Mouse (Mus musculus): ENCODE measurements around the gene Sh3rf1. TPM values are rescaled to one million over a fixed set of nuclear protein-coding genes. Genes with fewer than 3 reads are reported as not detected.

The Sh3rf1 gene
- polyA plus RNA-seq, 1 experiment: 19.7 TPM

DNA sequence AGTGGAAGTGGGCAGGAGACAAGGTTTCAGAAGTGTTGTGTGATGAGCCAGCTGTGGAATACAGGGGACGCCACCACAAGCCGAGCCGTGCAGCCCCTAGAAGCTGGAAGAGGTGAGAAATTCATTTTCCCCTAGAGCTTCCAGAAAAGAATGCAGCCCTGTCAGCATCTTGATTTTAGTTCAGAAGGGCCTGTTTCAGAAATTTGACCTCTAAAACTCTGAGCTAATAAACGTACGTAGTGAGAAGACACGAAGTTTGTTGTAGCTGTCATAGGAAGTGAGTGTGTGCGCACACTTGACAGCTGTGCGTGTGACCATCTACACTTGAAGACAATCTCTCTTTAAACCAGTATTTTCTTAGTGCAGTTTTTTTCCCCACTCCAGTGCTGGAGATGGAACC, 44.0 kb downstream of the Sh3rf1 start:
- no peak for TF ChIP-seq CTCF (IDR thresholded peaks at IDR 0.05; ENCODE audit: insufficient read depth, low read length)
- no peak for TF ChIP-seq POLR2A (IDR thresholded peaks at IDR 0.05; ENCODE audit: borderline replicate concordance, extremely low read depth, low read depth, low read length)
- H3K4me1 ChIP-seq (ENCODE audit: control insufficient read depth, insufficient read depth, low read length): peaks cover 4% of the 10 kb centered on the region

DNA sequence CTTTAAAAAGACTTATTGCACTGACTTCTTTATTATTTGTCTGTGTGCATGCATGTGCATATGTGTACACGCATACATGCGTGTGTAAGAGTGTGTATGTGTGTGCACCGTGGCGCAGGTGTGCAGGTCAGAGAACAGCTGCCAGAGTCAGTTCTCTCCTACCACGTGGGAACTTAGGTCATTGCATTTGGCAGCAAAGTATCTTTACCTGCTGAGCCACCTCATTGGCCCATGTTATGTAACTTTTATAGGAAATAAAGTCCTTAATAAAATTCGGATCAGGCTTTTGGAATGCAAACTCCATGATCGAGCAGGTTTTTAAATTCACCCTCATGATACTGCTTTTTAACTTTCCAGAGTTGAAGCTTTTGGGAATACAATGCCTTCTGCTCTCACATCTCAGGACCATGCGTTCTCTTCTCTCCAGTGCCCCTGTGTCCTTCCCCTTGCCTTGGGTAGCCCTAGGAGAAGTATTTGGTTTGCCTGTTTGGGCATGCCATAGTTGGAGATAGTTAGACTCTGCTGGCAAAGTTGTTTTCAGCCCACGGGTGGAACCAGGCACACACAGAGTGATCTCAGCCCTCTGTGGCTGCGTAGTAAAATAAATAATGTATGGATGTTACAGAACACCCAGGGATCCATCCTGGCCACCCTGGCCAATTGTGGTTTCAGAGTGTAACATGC, 44.7 kb downstream of the Sh3rf1 start:
- 75% methylated on average over 10 of the region's 10 CpGs for whole genome bisulfite sequencing
- TF ChIP-seq CTCF (IDR thresholded peaks at IDR 0.05; ENCODE audit: insufficient read depth, low read length): no peak
- TF ChIP-seq POLR2A (IDR thresholded peaks at IDR 0.05; ENCODE audit: borderline replicate concordance, extremely low read depth, low read depth, low read length): no peak
- H3K4me1 ChIP-seq (ENCODE audit: control insufficient read depth, insufficient read depth, low read length): peaks cover 6% of the 10 kb centered on the region
- H3K4me3 ChIP-seq (replicated peaks; ENCODE audit: extremely low read depth, low read depth, low read length): no peak overlapping the region
- DNase-seq: no peak

More for the DNA sequence above, 44.0 kb downstream of the Sh3rf1 start:
- H3K4me3 ChIP-seq (replicated peaks; ENCODE audit: extremely low read depth, low read depth, low read length): no peak overlapping the region
- 56% methylated on average over 8 of the region's 8 CpGs for WGBS
- DNase-seq: no peak

DNA sequence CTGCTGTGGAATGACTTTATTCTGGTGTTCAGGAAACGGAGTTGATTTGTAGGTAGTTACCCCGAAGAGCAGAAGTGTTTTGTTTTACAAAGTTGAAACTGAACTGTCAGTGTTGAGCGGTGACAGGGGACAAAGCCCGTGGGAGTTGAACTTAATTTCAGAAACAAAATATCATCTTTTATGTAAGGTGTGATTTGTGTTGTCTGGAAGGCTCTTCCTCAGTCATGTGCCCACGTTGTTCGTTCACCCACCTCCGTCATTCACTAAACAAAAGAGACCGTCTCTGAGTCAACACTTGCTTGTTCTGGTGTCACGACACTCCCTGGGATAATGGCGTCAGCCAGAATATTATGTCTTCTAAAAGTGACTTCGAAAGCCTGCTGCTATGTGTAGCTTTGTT, 46.3 kb downstream of the Sh3rf1 start:
- 68% methylated on average over 11 of the region's 11 CpGs for WGBS
- H3K4me1 ChIP-seq (ENCODE audit: control insufficient read depth, insufficient read depth, low read length): peaks cover 13% of the 10 kb centered on the region
- no peak for TF ChIP-seq CTCF (IDR thresholded peaks at IDR 0.05; ENCODE audit: insufficient read depth, low read length)
- no peak for TF ChIP-seq POLR2A (IDR thresholded peaks at IDR 0.05; ENCODE audit: borderline replicate concordance, extremely low read depth, low read depth, low read length)

DNA sequence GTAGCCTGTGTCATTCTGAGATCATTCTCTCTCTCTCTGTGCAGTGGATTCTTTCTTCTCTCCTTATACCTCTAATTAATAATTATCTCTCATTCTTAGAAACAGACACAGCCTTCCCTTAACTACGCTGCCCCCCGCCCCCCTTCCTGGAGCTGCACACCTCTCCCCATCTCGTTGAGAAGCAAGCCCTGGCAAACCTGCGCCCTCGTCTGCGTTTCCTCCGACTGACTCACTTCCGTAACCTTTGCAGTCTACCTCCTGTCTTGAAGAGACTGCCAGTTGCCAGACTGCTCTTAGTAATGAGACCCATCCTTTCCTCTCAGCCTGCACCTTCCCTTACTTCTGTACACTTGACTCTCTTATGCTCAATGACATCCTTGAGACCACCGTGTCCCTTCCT, 46.9 kb downstream of the Sh3rf1 start:
- no peak overlapping the region for H3K4me3 ChIP-seq (replicated peaks; ENCODE audit: extremely low read depth, low read depth, low read length)
- H3K4me1 ChIP-seq (ENCODE audit: control insufficient read depth, insufficient read depth, low read length): peaks cover 17% of the 10 kb centered on the region
- no peak for TF ChIP-seq CTCF (IDR thresholded peaks at IDR 0.05; ENCODE audit: insufficient read depth, low read length)
- TF ChIP-seq POLR2A (IDR thresholded peaks at IDR 0.05; ENCODE audit: borderline replicate concordance, extremely low read depth, low read depth, low read length): no peak
- 69% methylated on average over 9 of the region's 9 CpGs for WGBS
- DNase-seq: no peak

More for the DNA sequence above, 46.3 kb downstream of the Sh3rf1 start:
- no peak for DNase-seq
- no peak overlapping the region for H3K4me3 ChIP-seq (replicated peaks; ENCODE audit: extremely low read depth, low read depth, low read length)

DNA sequence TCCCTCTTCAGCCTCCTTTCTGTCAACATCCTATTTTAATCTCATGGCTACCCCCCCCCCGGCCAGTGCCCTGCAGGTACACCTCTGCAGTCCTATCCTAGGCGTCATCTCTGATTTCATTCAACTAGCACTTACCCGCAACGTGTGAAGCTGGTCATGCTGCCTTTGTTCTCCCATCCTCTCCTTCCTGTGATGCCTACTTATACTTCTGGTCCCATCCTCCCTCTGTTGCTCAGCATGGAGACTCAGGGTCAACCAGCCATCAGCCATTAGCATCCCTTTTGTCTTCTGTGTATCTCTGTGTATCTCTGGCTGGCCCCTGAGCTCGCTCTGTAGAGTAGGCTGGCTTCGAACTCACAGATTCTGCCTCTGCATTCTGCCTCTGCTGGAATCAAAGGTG, 47.3 kb downstream of the Sh3rf1 start:
- peaks cover 17% of the 10 kb centered on the region for H3K4me1 ChIP-seq (ENCODE audit: control insufficient read depth, insufficient read depth, low read length)
- no peak for DNase-seq
- TF ChIP-seq CTCF (IDR thresholded peaks at IDR 0.05; ENCODE audit: insufficient read depth, low read length): no peak
- TF ChIP-seq POLR2A (IDR thresholded peaks at IDR 0.05; ENCODE audit: borderline replicate concordance, extremely low read depth, low read depth, low read length): no peak
- no peak overlapping the region for H3K4me3 ChIP-seq (replicated peaks; ENCODE audit: extremely low read depth, low read depth, low read length)
- WGBS: 80% methylated on average over 5 of the region's 6 CpGs

DNA sequence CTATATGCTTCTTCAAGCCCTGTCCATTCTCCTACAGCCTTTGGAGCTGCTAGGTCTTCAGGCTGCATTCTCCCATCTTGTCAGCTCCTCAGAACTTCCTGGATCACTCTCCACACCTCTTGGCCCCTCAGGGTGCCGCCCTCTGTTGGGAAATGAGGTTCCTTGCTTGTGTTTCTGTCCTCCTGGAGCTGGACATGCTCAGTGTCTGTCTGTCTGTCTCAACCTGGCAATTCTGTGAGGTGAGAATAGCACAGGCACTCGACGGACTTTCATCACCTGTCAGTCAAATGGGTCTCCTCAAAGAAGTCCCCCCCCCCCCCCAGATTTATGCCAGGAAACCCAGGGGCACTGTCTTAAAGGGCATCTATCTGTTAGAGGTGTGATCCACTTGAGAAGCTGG, 49.2 kb downstream of the Sh3rf1 start:
- WGBS: 76% methylated on average over 3 of the region's 3 CpGs
- no peak for DNase-seq
- no peak overlapping the region for H3K4me3 ChIP-seq (replicated peaks; ENCODE audit: extremely low read depth, low read depth, low read length)
- H3K4me1 ChIP-seq (ENCODE audit: control insufficient read depth, insufficient read depth, low read length): peaks cover 25% of the 10 kb centered on the region
- TF ChIP-seq CTCF (IDR thresholded peaks at IDR 0.05; ENCODE audit: insufficient read depth, low read length) (no peak), POLR2A (IDR thresholded peaks at IDR 0.05; ENCODE audit: borderline replicate concordance, extremely low read depth, low read depth, low read length) (no peak)

DNA sequence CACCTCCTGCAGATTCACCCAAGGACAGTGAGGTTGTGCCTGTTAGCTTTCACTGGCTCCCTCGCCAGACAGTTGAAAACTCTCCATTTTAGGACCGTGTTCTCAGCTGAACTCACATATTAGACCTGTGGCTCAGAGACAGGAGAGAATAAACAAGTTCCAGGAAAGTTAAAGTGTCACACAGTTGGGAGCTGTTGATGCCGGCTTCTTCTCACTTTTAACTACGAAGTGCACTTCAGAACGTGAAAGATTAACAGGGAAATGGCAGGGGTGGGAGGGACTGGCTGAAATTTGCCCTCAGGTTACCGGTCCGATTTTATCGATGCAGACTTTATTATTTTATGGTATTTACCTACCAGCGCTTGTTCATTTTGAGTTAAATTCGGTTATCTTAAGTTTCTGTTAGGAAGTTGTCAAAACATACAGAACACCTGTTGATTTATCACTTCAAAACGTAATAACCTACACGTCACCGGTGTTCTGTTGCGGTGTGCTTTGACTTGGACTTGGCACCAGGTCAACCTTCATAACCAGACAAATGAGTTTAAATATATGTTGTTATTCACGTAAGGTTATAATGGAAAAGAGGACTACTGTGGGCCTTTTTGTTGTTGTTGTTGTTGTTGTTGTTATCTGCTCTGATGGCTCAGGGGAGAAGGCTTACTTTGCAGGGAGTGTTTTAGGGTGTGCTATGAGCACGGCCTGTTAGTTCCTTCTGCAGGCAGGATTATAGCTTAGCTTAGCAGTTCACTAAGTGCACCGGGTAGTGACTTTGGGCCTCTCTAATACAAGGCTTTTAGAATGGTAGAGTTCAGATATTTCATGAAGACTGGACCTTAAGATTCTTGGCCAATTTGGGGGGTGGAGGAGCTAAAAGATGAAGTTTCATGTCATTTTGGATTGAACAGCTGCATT, 49.9 kb downstream of the Sh3rf1 start:
- H3K4me1 ChIP-seq (ENCODE audit: control insufficient read depth, insufficient read depth, low read length): peaks cover 27% of the 10 kb centered on the region
- DNase-seq: no peak
- 64% methylated on average over 17 of the region's 17 CpGs for WGBS

DNA sequence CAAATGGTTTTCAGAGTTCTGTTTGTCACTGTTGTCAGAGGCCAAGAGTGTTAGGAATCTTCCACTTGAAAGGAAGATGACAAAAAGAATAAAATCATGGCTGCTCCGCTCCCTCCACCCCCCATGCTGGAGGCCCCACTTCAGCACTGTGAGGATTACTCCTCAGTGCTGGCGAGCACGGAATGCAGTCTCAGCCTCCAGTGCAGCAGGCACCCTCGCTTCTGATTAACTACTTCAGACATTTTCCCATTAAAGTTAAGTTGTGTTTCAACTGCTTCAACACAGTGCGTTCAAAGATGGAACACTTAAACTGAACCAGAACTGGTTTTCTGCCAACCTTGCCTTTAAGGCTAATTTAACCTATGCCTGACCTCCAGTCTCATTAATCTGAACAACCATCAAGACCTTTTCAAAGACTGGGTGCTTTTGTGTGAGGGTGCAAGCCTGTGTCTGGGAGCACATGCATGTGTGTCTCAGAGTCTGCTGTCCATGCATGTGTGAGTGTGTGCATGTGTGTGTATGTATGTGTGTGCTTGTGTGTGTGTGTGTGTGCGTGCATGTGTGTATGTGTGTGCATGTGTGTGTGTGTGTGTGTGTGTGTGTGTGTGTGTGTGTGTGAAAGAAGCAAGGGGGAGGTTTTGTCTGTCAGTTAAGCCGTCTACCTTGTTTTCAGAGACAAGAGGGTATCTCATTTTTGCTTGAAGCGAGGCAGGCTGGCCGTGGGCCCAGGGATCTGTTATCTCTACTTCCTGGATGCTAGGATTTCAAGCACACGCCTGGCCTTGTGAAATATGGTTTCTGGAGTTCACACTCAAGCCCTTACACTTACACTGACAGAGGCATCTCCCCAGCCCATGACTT, 51.2 kb downstream of the Sh3rf1 start:
- DNase-seq: no peak
- TF ChIP-seq CTCF (IDR thresholded peaks at IDR 0.05; ENCODE audit: insufficient read depth, low read length): no peak
- no peak for TF ChIP-seq POLR2A (IDR thresholded peaks at IDR 0.05; ENCODE audit: borderline replicate concordance, extremely low read depth, low read depth, low read length)
- Histone ChIP-seq H3K4me1 (ENCODE audit: control insufficient read depth, insufficient read depth, low read length) (peaks cover 35% of the 10 kb centered on the region), H3K4me3 (replicated peaks; ENCODE audit: extremely low read depth, low read depth, low read length) (no peak overlapping the region)
- 38% methylated on average over 10 of the region's 10 CpGs for WGBS

More for the DNA sequence above, 49.9 kb downstream of the Sh3rf1 start:
- no peak overlapping the region for H3K4me3 ChIP-seq (replicated peaks; ENCODE audit: extremely low read depth, low read depth, low read length)
- TF ChIP-seq CTCF (IDR thresholded peaks at IDR 0.05; ENCODE audit: insufficient read depth, low read length) (no peak), POLR2A (IDR thresholded peaks at IDR 0.05; ENCODE audit: borderline replicate concordance, extremely low read depth, low read depth, low read length) (no peak)

Measured in lung, adult 2 months (tissue).